Comparison of ENCODE assay signal across 30 mouse cellular contexts in the genomic region with DNA sequence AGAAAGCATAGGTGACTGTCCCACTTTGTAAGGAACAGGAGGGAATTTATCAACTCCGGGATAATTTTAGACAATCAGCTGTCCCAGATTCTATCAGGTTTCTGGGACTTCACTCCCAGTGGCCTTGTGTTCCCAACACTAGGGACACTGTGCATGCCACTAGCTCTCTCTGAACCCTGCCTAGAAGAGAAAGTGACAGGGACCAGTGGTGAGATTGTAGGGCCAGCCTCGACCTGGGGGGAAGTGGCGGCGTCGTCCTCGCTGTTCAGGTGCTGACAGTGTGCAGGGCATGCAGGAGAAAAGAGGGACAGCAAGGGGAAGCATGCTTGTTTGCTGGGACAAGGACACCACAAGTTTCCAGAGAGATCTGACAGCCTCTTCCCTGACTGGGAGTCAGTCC. TPM values are rescaled to one million over a fixed set of nuclear protein-coding genes. Genes with fewer than 3 reads are reported as not detected.
DNase-seq lines count a peak whose midpoint lies in the region; ATAC-seq and TF ChIP-seq lines count a peak whose summit lies in the region.
"Had no signal": no experiment of that assay in that cellular context is flagged by ENCODE, and none has a peak within 500 bp of the region (broad histone marks: within the 10 kb centered on the region; RNA-seq: fewer than 3 reads in every experiment).

No protein-coding gene starts in this region.

- H3K36me3 ChIP-seq in forebrain, embryonic 11.5 days (ENCODE audit: control insufficient read depth, insufficient read depth, low read length), result no peaks in the 10 kb centered on the region
- H3K36me3 ChIP-seq in forebrain, embryonic 14.5 days (ENCODE audit: control insufficient read depth, insufficient read depth, low read length), result no peaks in the 10 kb centered on the region
- H3K36me3 ChIP-seq in midbrain, embryonic 13.5 days, result no peaks in the 10 kb centered on the region
- no peaks in the 10 kb centered on the region for H3K36me3 ChIP-seq in midbrain, postnatal 0 days (ENCODE audit: insufficient read depth, low read length)
- H3K36me3 ChIP-seq: embryonic facial prominence, embryonic 10.5 days; embryonic facial prominence, embryonic 13.5 days; heart, embryonic 13.5 days had no signal

- DNase-seq in forebrain, embryonic 11.5 days (ENCODE audit: low spot score), result peak; percentile 43
- no peak for DNase-seq in forebrain, embryonic 14.5 days (ENCODE audit: low spot score)
- no peak for DNase-seq in midbrain, postnatal 0 days (ENCODE audit: low spot score)
- peak; percentile 26 for DNase-seq in CD4-positive helper T cell, adult 2 months (ENCODE audit: low read depth, low spot score)
- DNase-seq in induced T-regulatory cell, adult 2 months (ENCODE audit: low read depth), result peak; percentile 59
- DNase-seq in frontal cortex, adult 2 months (ENCODE audit: extremely low spot score in 1 of 2, low spot score in 1 of 2), result no peak
- DNase-seq: adrenal gland, adult 2 months; adrenal gland, postnatal 14 days; cerebellum, adult 11-12 months; cerebellum, adult 8-10 months; cerebellum, postnatal 10 days; cerebellum, postnatal 36 days; embryo, embryonic 11 days; forebrain, postnatal 0 days; gastrocnemius, postnatal 14 days; heart, adult 18-20 months; heart, postnatal 14 days; heart, postnatal 4 days had no signal

- H3K27me3 ChIP-seq in forebrain, embryonic 11.5 days (ENCODE audit: control insufficient read depth, insufficient read depth, low read length), result no peaks in the 10 kb centered on the region
- no peaks in the 10 kb centered on the region for H3K27me3 ChIP-seq in forebrain, embryonic 14.5 days (replicated peaks; ENCODE audit: control insufficient read depth, insufficient read depth, low read length)
- H3K27me3 ChIP-seq in midbrain, embryonic 13.5 days, result no peaks in the 10 kb centered on the region
- H3K27me3 ChIP-seq in midbrain, postnatal 0 days (ENCODE audit: insufficient read depth, low read length), result no peaks in the 10 kb centered on the region

- no peak overlapping the region for H3K4me2 ChIP-seq in forebrain, embryonic 11.5 days (ENCODE audit: low read depth, low read length, severe bottlenecking)
- H3K4me2 ChIP-seq in forebrain, embryonic 14.5 days (ENCODE audit: low read length), result no peak overlapping the region
- no peak overlapping the region for H3K4me2 ChIP-seq in midbrain, embryonic 13.5 days (replicated peaks)
- no peak overlapping the region for H3K4me2 ChIP-seq in midbrain, postnatal 0 days (ENCODE audit: low read depth, low read length, poor library complexity, severe bottlenecking)
- H3K4me2 ChIP-seq: embryonic facial prominence, embryonic 13.5 days; forebrain, embryonic 13.5 days; heart, embryonic 13.5 days; hindbrain, embryonic 14.5 days had no signal

- no peak overlapping the region for H3K9ac ChIP-seq in forebrain, embryonic 11.5 days (ENCODE audit: low read length)
- H3K9ac ChIP-seq in forebrain, embryonic 14.5 days (ENCODE audit: low read length), result no peak overlapping the region
- 0 out of 2 replicates have a peak overlapping the region, but pooled peaks have one; percentile 6 for H3K9ac ChIP-seq in midbrain, embryonic 13.5 days (replicated peaks)
- H3K9ac ChIP-seq in midbrain, postnatal 0 days (replicated peaks; ENCODE audit: low read length, poor library complexity, severe bottlenecking), result no peak overlapping the region
- H3K9ac ChIP-seq: embryonic facial prominence, embryonic 13.5 days; forebrain, embryonic 13.5 days; forebrain, postnatal 0 days; heart, embryonic 13.5 days; hindbrain, embryonic 14.5 days had no signal

- H3K27ac ChIP-seq in forebrain, embryonic 11.5 days (ENCODE audit: low read depth, low read length), result no peak overlapping the region
- no peak overlapping the region for H3K27ac ChIP-seq in forebrain, embryonic 14.5 days (ENCODE audit: low read depth, low read length)
- no peak overlapping the region for H3K27ac ChIP-seq in midbrain, embryonic 13.5 days
- H3K27ac ChIP-seq in midbrain, postnatal 0 days (ENCODE audit: low read depth, low read length), result no peak overlapping the region
- H3K27ac ChIP-seq: embryonic facial prominence, embryonic 10.5 days; embryonic facial prominence, embryonic 13.5 days; forebrain, embryonic 13.5 days; heart, embryonic 13.5 days; hindbrain, embryonic 14.5 days; hindbrain, postnatal 0 days had no signal

- ATAC-seq in forebrain, embryonic 11.5 days (replicated peaks; ENCODE audit: low FRiP score), result no peak
- no peak for ATAC-seq in forebrain, embryonic 14.5 days
- no peak for ATAC-seq in midbrain, embryonic 13.5 days
- no peak for ATAC-seq in midbrain, postnatal 0 days (ENCODE audit: low FRiP score)
- ATAC-seq: forebrain, embryonic 13.5 days; forebrain, postnatal 0 days; hindbrain, postnatal 0 days had no signal

- no peaks in the 10 kb centered on the region for H3K4me1 ChIP-seq in forebrain, embryonic 11.5 days (replicated peaks; ENCODE audit: control insufficient read depth, insufficient read depth, low read length)
- H3K4me1 ChIP-seq in forebrain, embryonic 14.5 days (ENCODE audit: control insufficient read depth, insufficient read depth, low read length), result no peaks in the 10 kb centered on the region
- 0 out of 2 replicates have a peak, but pooled peaks cover 2% of the 10 kb centered on the region for H3K4me1 ChIP-seq in midbrain, embryonic 13.5 days (replicated peaks)
- H3K4me1 ChIP-seq in midbrain, postnatal 0 days (ENCODE audit: insufficient read depth, low read length), result no peaks in the 10 kb centered on the region

- TF ChIP-seq CTCF in midbrain, postnatal 0 days (IDR thresholded peaks at IDR 0.05), result no peak

- 75% methylated on average over 6 of the region's 6 CpGs for WGBS in forebrain, embryonic 11.5 days
- 90% methylated on average over 6 of the region's 6 CpGs for WGBS in forebrain, embryonic 14.5 days
- 78% methylated on average over 6 of the region's 6 CpGs for WGBS in midbrain, embryonic 13.5 days
- WGBS in midbrain, postnatal 0 days, result 77% methylated on average over 6 of the region's 6 CpGs

- H3K4me3 ChIP-seq in forebrain, embryonic 11.5 days (ENCODE audit: low read depth, low read length), result no peak overlapping the region
- H3K4me3 ChIP-seq in forebrain, embryonic 14.5 days (ENCODE audit: low read depth, low read length), result no peak overlapping the region
- H3K4me3 ChIP-seq in midbrain, embryonic 13.5 days (replicated peaks), result no peak overlapping the region
- no peak overlapping the region for H3K4me3 ChIP-seq in midbrain, postnatal 0 days (ENCODE audit: low read depth, low read length)
- H3K4me3 ChIP-seq: embryonic facial prominence, embryonic 10.5 days; embryonic facial prominence, embryonic 13.5 days; forebrain, embryonic 13.5 days; heart, embryonic 13.5 days had no signal

- H3K9me3 ChIP-seq in forebrain, embryonic 11.5 days (ENCODE audit: control insufficient read depth, low read length), result no peaks in the 10 kb centered on the region
- H3K9me3 ChIP-seq in forebrain, embryonic 14.5 days (replicated peaks; ENCODE audit: control insufficient read depth, low read length), result no peaks in the 10 kb centered on the region
- H3K9me3 ChIP-seq in midbrain, embryonic 13.5 days, result no peaks in the 10 kb centered on the region
- no peaks in the 10 kb centered on the region for H3K9me3 ChIP-seq in midbrain, postnatal 0 days (ENCODE audit: low read length)
- H3K9me3 ChIP-seq: embryonic facial prominence, embryonic 10.5 days; embryonic facial prominence, embryonic 13.5 days; forebrain, embryonic 13.5 days; heart, embryonic 13.5 days had no signal

RNA-seq across cellular contexts. Expression of a gene that starts 13.4 kb away (rescaled TPM):
- 93.0 and 109 TPM in 2 replicates for polyA plus RNA-seq in forebrain, embryonic 11.5 days (2014; fragmentation: Nextera tagmentation; extraction: Ambion mirVana)
- 48.1 and 71.6 TPM in 2 replicates for polyA plus RNA-seq in forebrain, embryonic 14.5 days (2014; fragmentation: Nextera tagmentation; extraction: Ambion mirVana)
- polyA plus RNA-seq in midbrain, embryonic 13.5 days (2015; fragmentation: Nextera tagmentation; extraction: Ambion mirVana), result 85.5 and 89.6 TPM in 2 replicates
- total RNA-seq in midbrain, postnatal 0 days (2014; rRNA removed), result 54.0 and 86.2 TPM in 2 replicates
- polyA plus RNA-seq in midbrain, postnatal 0 days (2015; fragmentation: Nextera tagmentation; extraction: Ambion mirVana), result 19.8 and 27.1 TPM in 2 replicates
- polyA plus RNA-seq in frontal cortex, adult 2 months (2012; rRNA removed), result 101 and 103 TPM in 2 replicates

RNA-seq across cellular contexts. Expression of a gene that starts 37.2 kb away (rescaled TPM):
- 0.17 TPM in 1 of 2 replicates, not detected in the other for polyA plus RNA-seq in forebrain, embryonic 11.5 days (2014; fragmentation: Nextera tagmentation; extraction: Ambion mirVana)
- polyA plus RNA-seq in forebrain, embryonic 14.5 days (2014; fragmentation: Nextera tagmentation; extraction: Ambion mirVana), result 0.48 and 1.0 TPM in 2 replicates
- polyA plus RNA-seq in midbrain, embryonic 13.5 days (2015; fragmentation: Nextera tagmentation; extraction: Ambion mirVana), result 0.42 and 1.6 TPM in 2 replicates
- 0.77 and 1.7 TPM in 2 replicates for total RNA-seq in midbrain, postnatal 0 days (2014; rRNA removed)
- 0.81 and 1.3 TPM in 2 replicates for polyA plus RNA-seq in midbrain, postnatal 0 days (2015; fragmentation: Nextera tagmentation; extraction: Ambion mirVana)
- 1.0 and 1.6 TPM in 2 replicates for polyA plus RNA-seq in frontal cortex, adult 2 months (2012; rRNA removed)
- total RNA-seq: adrenal gland, postnatal 14 days; CH12.LX; MEL had no signal
- polyA plus RNA-seq: adrenal gland, adult 2 months; embryonic facial prominence, embryonic 10.5 days; embryonic facial prominence, embryonic 13.5 days; erythroblast, embryonic 14.5 days; heart, embryonic 13.5 days; heart, embryonic 16.5 days; intestine, embryonic 14.5 days had no signal

RNA-seq across cellular contexts. Expression of a gene that starts 46.6 kb away (rescaled TPM):
- 25.2 and 26.1 TPM in 2 replicates for polyA plus RNA-seq in forebrain, embryonic 11.5 days (2014; fragmentation: Nextera tagmentation; extraction: Ambion mirVana)
- polyA plus RNA-seq in forebrain, embryonic 14.5 days (2014; fragmentation: Nextera tagmentation; extraction: Ambion mirVana), result 29.7 and 44.4 TPM in 2 replicates
- 33.6 and 38.0 TPM in 2 replicates for polyA plus RNA-seq in midbrain, embryonic 13.5 days (2015; fragmentation: Nextera tagmentation; extraction: Ambion mirVana)
- 66.4 and 88.7 TPM in 2 replicates for total RNA-seq in midbrain, postnatal 0 days (2014; rRNA removed)
- 50.9 and 55.4 TPM in 2 replicates for polyA plus RNA-seq in midbrain, postnatal 0 days (2015; fragmentation: Nextera tagmentation; extraction: Ambion mirVana)
- 141 and 155 TPM in 2 replicates for polyA plus RNA-seq in frontal cortex, adult 2 months (2012; rRNA removed)

Comparison
In these comparisons a context has a peak if more than half of its experiments do, and no peak if none do; other contexts are left out.
1. DNase-seq: peak in forebrain, embryonic 11.5 days (single experiment), CD4-positive helper T cell, adult 2 months (single experiment) and induced T-regulatory cell, adult 2 months (single experiment); none in forebrain, embryonic 14.5 days (single experiment), midbrain, postnatal 0 days (single experiment) and frontal cortex, adult 2 months (0 of 2).